Mouse (Mus musculus) intestine, embryonic 16.5 days (tissue): ENCODE results near the gene Slc35b2. TPM values are rescaled to one million over a fixed set of nuclear protein-coding genes. Genes with fewer than 3 reads are reported as not detected.

Experiments
- ATAC-seq: fragments of 200-750 bp; cut with Nextera tagmentation; 2 replicates; pipeline ENCODE4 v1.8.0; 2017; ENCODE audit warnings: moderate TSS enrichment, moderate library complexity
- H3K27ac ChIP-seq: fragments of 300-500 bp; sonication (generic); 2 replicates; pipeline ENCODE4 v1.5.1; 2014; ENCODE audit warnings: mild to moderate bottlenecking, low read length
- H3K27me3 ChIP-seq: fragments of 300-500 bp; sonication (generic); replicated peaks from 2 replicates; pipeline ENCODE4 v1.6.1; 2014; ENCODE audit warnings: low read length, control low read depth, mixed read lengths; ENCODE audit not compliant: control insufficient read depth, insufficient read depth
- H3K36me3 ChIP-seq: fragments of 300-500 bp; sonication (generic); 2 replicates; pipeline ENCODE4 v1.6.1; 2014; ENCODE audit warnings: low read length, control low read depth; ENCODE audit not compliant: control insufficient read depth, insufficient read depth
- H3K4me1 ChIP-seq: fragments of 300-500 bp; sonication (generic); 2 replicates; pipeline ENCODE4 v1.6.1; 2014; ENCODE audit warnings: low read length, control low read depth, mixed read lengths; ENCODE audit not compliant: control insufficient read depth, insufficient read depth
- H3K4me2 ChIP-seq: fragments of 300-500 bp; sonication (generic); 2 replicates; pipeline ENCODE4 v1.6.1; 2014; ENCODE audit warnings: low read depth, low read length, control low read depth
- H3K4me3 ChIP-seq: fragments of 300-500 bp; sonication (generic); 2 replicates; pipeline ENCODE4 v1.5.1; 2014; ENCODE audit warnings: mild to moderate bottlenecking, low read length
- H3K9ac ChIP-seq: fragments of 300-500 bp; sonication (generic); 2 replicates; pipeline ENCODE4 v1.6.1; 2014; ENCODE audit warnings: low read depth, low read length
- H3K9me3 ChIP-seq: fragments of 300-500 bp; sonication (generic); 2 replicates; pipeline ENCODE4 v1.6.1; 2016; ENCODE audit warnings: low read length, control low read depth; ENCODE audit not compliant: control insufficient read depth
- WGBS: fragments of 180-500 bp; shearing (Covaris S2); extraction: QIAGEN DNeasy Blood & Tissue Kit; methylation state at CpG from one replicate; pipeline ENCODE4 v1.1.7; 2014; 5-methylcytosine and 5-hydroxymethylcytosine counted together
- polyA plus RNA-seq: library from polyadenylated mRNA; unstranded; fragments of >200 nt; fragmentation: Nextera tagmentation; extraction: Ambion mirVana; gene quantifications from 2 replicates; pipeline ENCODE4 v1.2.1, GENCODE M21; 2015

The Slc35b2 gene
- polyA plus RNA-seq, 1 experiment from 2014 or later = 136 TPM

GRCm38 (mm10) chr17:45585725-45586448 is 22.2 kb downstream of the Slc35b2 start:
- Histone ChIP-seq H3K27me3 (no peaks in the 10 kb centered on the region), H3K4me1 (peaks cover 23% of the 10 kb centered on the region), H3K27ac (peak overlapping the region; percentile 88), H3K4me2 (no peak overlapping the region), H3K9ac (peak overlapping the region; percentile 50; the same call in 1 of the 2 replicates), H3K36me3 (peaks cover 4% of the 10 kb centered on the region), H3K9me3 (no peaks in the 10 kb centered on the region), H3K4me3 (no peak overlapping the region)
- no peak for ATAC-seq
- 67% methylated on average over 23 of the region's 23 CpGs for WGBS

GRCm38 (mm10) chr17:45586449-45586837 is 22.8 kb downstream of the Slc35b2 start:
- ATAC-seq = no peak
- Histone ChIP-seq H3K4me1 (peaks cover 19% of the 10 kb centered on the region), H3K36me3 (peaks cover 4% of the 10 kb centered on the region), H3K9ac (no peak overlapping the region), H3K27me3 (no peaks in the 10 kb centered on the region), H3K4me3 (no peak overlapping the region), H3K9me3 (no peaks in the 10 kb centered on the region), H3K4me2 (no peak overlapping the region), H3K27ac (no peak overlapping the region)
- 95% methylated on average over 3 of the region's 3 CpGs for WGBS

- Histone ChIP-seq H3K27ac (no peak overlapping the region), H3K36me3 (peaks cover 4% of the 10 kb centered on the region), H3K4me2 (no peak overlapping the region), H3K4me3 (no peak overlapping the region), H3K9ac (no peak overlapping the region), H3K9me3 (no peaks in the 10 kb centered on the region), H3K4me1 (peaks cover 35% of the 10 kb centered on the region), H3K27me3 (no peaks in the 10 kb centered on the region)
- WGBS = 89% methylated on average over 7 of the region's 7 CpGs
- ATAC-seq = no peak
Observed at GRCm38 (mm10) chr17:45588370-45588769, 24.7 kb downstream of the Slc35b2 start.

- 95% methylated on average over 7 of the region's 7 CpGs for WGBS
Observed at GRCm38 (mm10) chr17:45589236-45589635, 25.6 kb downstream of the Slc35b2 start.

GRCm38 (mm10) chr17:45589844-45590243 is 26.2 kb downstream of the Slc35b2 start:
- 94% methylated on average over 8 of the region's 8 CpGs for WGBS
- Histone ChIP-seq H3K4me1 (peaks cover 42% of the 10 kb centered on the region), H3K27me3 (no peaks in the 10 kb centered on the region), H3K36me3 (peaks cover 4% of the 10 kb centered on the region), H3K27ac (no peak overlapping the region), H3K4me3 (no peak overlapping the region), H3K9ac (no peak overlapping the region), H3K4me2 (no peak overlapping the region), H3K9me3 (no peaks in the 10 kb centered on the region)
- ATAC-seq = no peak

More at GRCm38 (mm10) chr17:45589236-45589635, 25.6 kb downstream of the Slc35b2 start:
- peaks cover 4% of the 10 kb centered on the region for H3K36me3 ChIP-seq
- H3K4me1 ChIP-seq = peaks cover 42% of the 10 kb centered on the region
- H3K4me3 ChIP-seq = no peak overlapping the region
- no peak overlapping the region for H3K4me2 ChIP-seq
- ATAC-seq = no peak
- H3K27me3 ChIP-seq = no peaks in the 10 kb centered on the region
- H3K27ac ChIP-seq = no peak overlapping the region
- H3K9ac ChIP-seq = no peak overlapping the region
- no peaks in the 10 kb centered on the region for H3K9me3 ChIP-seq

- Histone ChIP-seq H3K4me1 (peaks cover 40% of the 10 kb centered on the region), H3K9me3 (no peaks in the 10 kb centered on the region), H3K27ac (no peak overlapping the region), H3K9ac (no peak overlapping the region), H3K36me3 (peaks cover 4% of the 10 kb centered on the region), H3K4me2 (no peak overlapping the region), H3K4me3 (no peak overlapping the region), H3K27me3 (no peaks in the 10 kb centered on the region)
- WGBS = 77% methylated on average over 6 of the region's 6 CpGs
- no peak for ATAC-seq
Observed at GRCm38 (mm10) chr17:45590410-45590809, 26.7 kb downstream of the Slc35b2 start.

- 54% methylated on average over 16 of the region's 16 CpGs for WGBS
- H3K9me3 ChIP-seq = no peaks in the 10 kb centered on the region
- ATAC-seq = no peak
- H3K27ac ChIP-seq = peak overlapping the region; percentile 41; the same call in 1 of the 2 replicates
- peak overlapping the region; percentile 48 for H3K9ac ChIP-seq
- H3K36me3 ChIP-seq = peaks cover 4% of the 10 kb centered on the region; the same call in 1 of the 2 replicates
- no peaks in the 10 kb centered on the region for H3K27me3 ChIP-seq
- H3K4me2 ChIP-seq = peak overlapping the region; percentile 16; the same call in 1 of the 2 replicates
- peaks cover 46% of the 10 kb centered on the region for H3K4me1 ChIP-seq
- H3K4me3 ChIP-seq = no peak overlapping the region
Observed at GRCm38 (mm10) chr17:45591701-45592605, 28.3 kb downstream of the Slc35b2 start.

GRCm38 (mm10) chr17:45592606-45593431 is 29.1 kb downstream of the Slc35b2 start:
- no peak for ATAC-seq
- H3K4me1 ChIP-seq = peaks cover 48% of the 10 kb centered on the region
- peak overlapping the region; percentile 51; the same call in 1 of the 2 replicates for H3K9ac ChIP-seq
- H3K27me3 ChIP-seq = no peaks in the 10 kb centered on the region
- WGBS = 52% methylated on average over 8 of the region's 8 CpGs
- H3K9me3 ChIP-seq = no peaks in the 10 kb centered on the region
- peak overlapping the region; percentile 30 for H3K4me2 ChIP-seq
- H3K27ac ChIP-seq = peak overlapping the region; percentile 41
- peaks cover 4% of the 10 kb centered on the region; the same call in 1 of the 2 replicates for H3K36me3 ChIP-seq
- 0 out of 2 replicates have a peak overlapping the region, but pooled peaks have one; percentile 10 for H3K4me3 ChIP-seq
